Mouse (Mus musculus) hindbrain, embryonic 10.5 days (tissue): Measurements from ENCODE around the gene Bckdhb. TPM values are rescaled to one million over a fixed set of nuclear protein-coding genes. Genes with fewer than 3 reads are reported as not detected.

Experiments used
- DNase-seq: peaks from one replicate; pipeline ENCODE4 v3.0.0-alpha.2; 2017; ENCODE audit warnings: low spot score
- H3K27ac ChIP-seq: fragments of 300-500 bp; sonication (generic); 2 replicates; pipeline ENCODE4 v1.5.1; 2016; ENCODE audit warnings: mild to moderate bottlenecking, moderate library complexity
- H3K27me3 ChIP-seq: fragments of 300-500 bp; sonication (generic); 2 replicates; pipeline ENCODE4 v1.6.1; 2016; ENCODE audit warnings: mild to moderate bottlenecking; ENCODE audit not compliant: poor library complexity, insufficient read depth, severe bottlenecking
- H3K36me3 ChIP-seq: fragments of 300-500 bp; sonication (generic); 2 replicates; pipeline ENCODE4 v1.6.1; 2016; ENCODE audit warnings: mild to moderate bottlenecking, moderate library complexity
- H3K4me1 ChIP-seq: fragments of 300-500 bp; sonication (generic); replicated peaks from 2 replicates; pipeline ENCODE4 v1.6.1; 2016; ENCODE audit warnings: mild to moderate bottlenecking
- H3K4me3 ChIP-seq: fragments of 300-500 bp; sonication (generic); 2 replicates; pipeline ENCODE4 v1.5.1; 2016; ENCODE audit warnings: mild to moderate bottlenecking, moderate library complexity
- H3K9me3 ChIP-seq: fragments of 300-500 bp; sonication (generic); 2 replicates; pipeline ENCODE4 v1.6.1; 2016; ENCODE audit warnings: mild to moderate bottlenecking, moderate library complexity
- WGBS: fragments of 180-500 bp; shearing (Covaris S2); methylation state at CpG from one replicate; pipeline ENCODE4 v1.1.7; 2016; 5-methylcytosine and 5-hydroxymethylcytosine counted together
- polyA plus RNA-seq: library from polyadenylated mRNA; unstranded; fragments of >200 nt; fragmentation: Nextera tagmentation; extraction: Ambion mirVana; gene quantifications from 2 replicates; pipeline ENCODE4 v1.2.1, GENCODE M21; 2016

The Bckdhb gene
- polyA plus RNA-seq: 58.4 and 63.2 TPM in 2 replicates

DNA sequence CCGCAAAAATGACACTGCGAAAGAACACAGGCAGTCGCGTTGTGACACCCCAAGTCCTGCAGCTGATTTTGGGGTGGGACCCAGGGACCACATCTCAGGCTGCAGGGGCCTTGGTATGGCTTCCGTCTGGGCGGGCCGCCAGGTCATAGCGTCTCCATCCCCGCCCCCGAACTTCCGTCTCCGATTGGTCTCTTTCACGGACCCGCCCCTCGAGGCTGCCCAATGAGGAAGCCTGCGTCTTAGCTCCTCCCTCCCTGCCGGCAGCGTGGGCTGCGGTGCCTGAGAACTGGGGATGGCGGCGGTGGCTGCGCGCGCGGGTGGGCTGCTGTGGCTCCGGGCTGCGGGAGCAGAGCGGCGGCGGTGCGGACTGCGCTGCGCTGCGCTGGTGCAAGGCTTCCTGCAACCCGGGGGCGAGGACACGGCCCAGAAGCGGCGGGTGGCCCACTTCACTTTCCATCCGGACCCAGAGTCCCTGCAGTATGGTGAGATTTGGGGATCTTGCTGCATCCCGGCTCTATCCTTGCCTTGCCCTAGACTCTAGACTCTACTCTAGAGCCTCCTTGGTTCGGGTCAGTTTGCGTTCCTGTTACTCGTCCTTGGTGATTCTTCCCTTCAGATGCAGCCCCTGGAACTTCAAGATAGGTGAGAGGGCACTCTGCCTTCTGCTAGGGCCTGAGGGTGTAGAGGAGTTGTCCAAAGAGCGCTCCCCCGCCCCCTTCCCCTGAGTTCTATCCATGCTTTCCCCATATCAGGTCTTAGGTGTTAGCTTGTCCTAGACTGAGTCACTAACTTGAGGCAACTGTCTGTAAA lies at the start of gene Bckdhb:
Gene Bckdhb, plus strand, starts transcription at position 268 of the 810 bp plus-strand sequence.
- H3K4me3 ChIP-seq: peak within 1 kb of the TSS; percentile 78
- under 1% methylated on average over 46 of the region's 46 CpGs for WGBS
- H3K27me3 ChIP-seq: no peaks in the 10 kb centered on the region
- peaks cover 11% of the 10 kb centered on the region for H3K4me1 ChIP-seq
- H3K36me3 ChIP-seq: no peaks in the 10 kb centered on the region
- DNase-seq: peak; percentile 95
- peak within 1 kb of the TSS; percentile 84 for H3K27ac ChIP-seq
- H3K9me3 ChIP-seq: no peaks in the 10 kb centered on the region

DNA sequence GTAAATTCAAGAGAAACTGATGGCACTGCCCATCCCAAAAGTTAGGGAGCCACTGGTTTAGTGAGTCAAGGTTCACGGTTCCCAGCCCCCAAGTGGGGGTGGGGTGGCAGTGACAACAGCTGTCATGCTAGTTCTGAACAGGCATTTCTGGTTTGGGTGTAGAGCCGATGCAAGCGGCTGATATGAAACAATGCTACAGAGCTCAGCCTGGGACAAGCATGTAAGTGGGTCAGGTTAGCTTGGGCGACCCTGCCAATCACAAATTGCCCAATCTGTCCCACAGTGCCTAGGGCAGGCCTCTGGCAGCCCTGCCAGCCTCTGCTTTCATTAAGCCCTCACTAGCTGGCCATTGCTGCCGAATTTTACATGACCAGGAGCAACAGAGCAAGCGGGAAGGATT lies 42.8 kb upstream of the Bckdhb start:
- Histone ChIP-seq H3K27ac (no peak overlapping the region), H3K36me3 (peaks cover 10% of the 10 kb centered on the region), H3K9me3 (no peaks in the 10 kb centered on the region), H3K4me3 (no peak overlapping the region), H3K27me3 (no peaks in the 10 kb centered on the region), H3K4me1 (peaks cover 5% of the 10 kb centered on the region; the same call in 1 of the 2 replicates)
- 74% methylated on average over 6 of the region's 6 CpGs for WGBS
- DNase-seq: no peak

DNA sequence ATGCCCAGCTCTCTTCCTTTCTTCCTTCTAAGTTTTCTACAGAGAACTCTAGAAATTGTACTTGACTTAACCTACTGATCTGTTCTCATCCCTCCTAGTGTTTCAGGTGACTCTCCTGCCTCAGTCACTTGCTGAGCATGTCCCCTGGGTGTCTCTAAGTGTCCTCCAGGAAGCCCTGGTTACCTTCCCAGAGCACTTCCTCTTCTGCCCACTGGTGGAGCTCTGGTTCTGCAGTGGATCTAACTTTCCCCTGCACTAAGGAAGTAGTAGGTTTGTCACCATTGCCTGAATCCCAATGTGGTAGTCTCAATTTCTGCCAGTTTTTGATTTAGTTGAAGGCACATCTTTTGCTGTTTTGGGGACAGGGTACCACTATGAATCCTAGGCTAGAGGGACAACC lies 38.8 kb upstream of the Bckdhb start:
- no peak for DNase-seq
- Histone ChIP-seq H3K4me1 (peaks cover 5% of the 10 kb centered on the region; the same call in 1 of the 2 replicates), H3K9me3 (no peaks in the 10 kb centered on the region), H3K4me3 (no peak overlapping the region), H3K27me3 (no peaks in the 10 kb centered on the region), H3K36me3 (peaks cover 6% of the 10 kb centered on the region), H3K27ac (no peak overlapping the region)

DNA sequence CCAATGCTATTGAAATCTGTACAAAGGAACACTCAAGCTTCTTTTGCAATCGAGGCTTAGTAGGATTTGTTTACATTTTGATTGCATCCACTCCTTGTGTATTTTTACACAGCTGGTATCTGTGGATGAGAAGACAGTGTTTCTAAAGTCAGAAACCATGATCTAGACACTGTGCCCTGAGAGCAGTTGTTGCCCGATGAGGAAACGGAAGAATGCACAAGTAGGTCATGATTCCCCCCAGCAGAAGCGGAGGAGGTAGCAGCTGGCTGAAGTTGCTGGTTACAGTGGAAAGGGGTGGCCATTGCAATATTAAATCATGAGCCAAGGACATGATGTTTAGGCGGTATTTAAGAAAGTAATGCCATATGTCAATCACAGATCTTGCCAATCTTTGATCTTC lies 36.7 kb upstream of the Bckdhb start:
- Histone ChIP-seq H3K9me3 (no peaks in the 10 kb centered on the region), H3K36me3 (peaks cover 6% of the 10 kb centered on the region), H3K27me3 (no peaks in the 10 kb centered on the region), H3K4me1 (no peaks in the 10 kb centered on the region), H3K27ac (no peak overlapping the region), H3K4me3 (no peak overlapping the region)
- no peak for DNase-seq
- 88% methylated on average over 5 of the region's 5 CpGs for WGBS

DNA sequence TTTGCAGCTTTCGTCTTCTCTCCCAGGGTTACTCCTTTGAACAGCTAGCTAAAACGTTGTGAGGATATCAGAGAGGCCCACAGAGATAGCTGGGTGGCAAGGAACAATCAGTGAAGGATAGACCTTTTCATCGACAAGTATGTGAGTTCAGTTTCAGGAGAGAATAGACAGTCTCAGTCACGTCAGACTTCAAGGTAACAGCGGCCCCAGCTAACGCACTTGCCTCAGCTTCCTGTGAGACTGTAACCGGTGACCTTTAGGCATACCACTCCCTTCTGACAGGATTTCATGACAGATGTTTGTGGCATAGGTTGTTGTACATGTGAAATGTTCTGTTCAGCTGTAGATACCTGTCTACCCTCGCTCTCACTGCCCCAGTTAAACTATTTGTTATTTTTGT lies 31.9 kb upstream of the Bckdhb start:
- Histone ChIP-seq H3K36me3 (no peaks in the 10 kb centered on the region), H3K27me3 (no peaks in the 10 kb centered on the region), H3K27ac (no peak overlapping the region), H3K4me1 (peaks cover 6% of the 10 kb centered on the region; the same call in 1 of the 2 replicates), H3K9me3 (no peaks in the 10 kb centered on the region), H3K4me3 (no peak overlapping the region)
- no peak for DNase-seq
- 83% methylated on average over 8 of the region's 8 CpGs for WGBS

DNA sequence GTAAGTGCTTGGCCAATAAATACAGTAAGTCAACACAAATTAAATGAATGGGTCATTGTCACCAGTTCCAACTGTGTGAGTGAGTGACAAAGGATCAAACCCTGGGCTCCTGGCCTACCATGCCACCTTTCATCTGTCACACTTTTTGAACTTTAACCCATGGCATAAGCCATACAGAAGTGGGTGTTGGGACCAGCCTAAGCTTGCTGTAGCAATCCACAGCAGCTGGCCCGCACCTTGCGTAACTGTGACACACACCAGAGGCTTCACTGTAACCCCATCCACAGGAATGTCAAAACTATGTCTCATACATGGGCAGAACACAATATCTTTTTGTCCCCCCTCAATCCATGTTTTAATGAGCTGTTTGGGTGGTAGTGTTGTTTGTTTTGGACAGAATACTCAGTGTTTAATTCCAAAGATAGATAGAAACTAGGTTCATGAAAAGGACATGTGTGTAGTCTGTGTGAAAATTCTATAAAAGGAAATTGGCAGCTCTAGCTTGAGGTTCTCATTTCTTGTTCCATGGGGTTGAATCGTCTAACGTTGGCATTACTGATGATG lies 31.1 kb upstream of the Bckdhb start:
- H3K9me3 ChIP-seq: no peaks in the 10 kb centered on the region
- 90% methylated on average over 4 of the region's 4 CpGs for WGBS
- H3K36me3 ChIP-seq: no peaks in the 10 kb centered on the region
- no peak overlapping the region for H3K27ac ChIP-seq
- no peak for DNase-seq
- no peak overlapping the region for H3K4me3 ChIP-seq
- peaks cover 6% of the 10 kb centered on the region; the same call in 1 of the 2 replicates for H3K4me1 ChIP-seq
- H3K27me3 ChIP-seq: no peaks in the 10 kb centered on the region

DNA sequence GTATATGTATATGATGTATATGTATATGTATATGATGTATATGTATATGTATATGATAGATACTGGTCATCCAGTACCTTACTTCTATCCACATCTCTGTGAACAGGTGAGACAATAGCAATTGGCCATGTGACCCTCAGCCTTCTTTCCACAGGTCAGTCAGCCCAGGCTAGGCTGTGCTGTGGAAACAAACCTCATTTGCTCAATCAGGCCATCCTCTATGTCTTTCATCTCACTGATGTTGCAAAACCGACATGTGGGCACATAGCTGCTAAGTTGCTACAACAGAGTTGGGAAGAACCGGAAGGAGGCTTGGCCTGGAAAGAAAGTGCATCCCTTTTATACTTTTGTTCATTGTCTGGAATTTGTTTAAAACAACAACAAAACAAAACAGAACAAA lies 22.9 kb upstream of the Bckdhb start:
- WGBS: 89% methylated on average over 2 of the region's 2 CpGs
- Histone ChIP-seq H3K4me1 (no peaks in the 10 kb centered on the region), H3K9me3 (no peaks in the 10 kb centered on the region), H3K36me3 (no peaks in the 10 kb centered on the region), H3K4me3 (no peak overlapping the region), H3K27ac (no peak overlapping the region), H3K27me3 (no peaks in the 10 kb centered on the region)
- no peak for DNase-seq

DNA sequence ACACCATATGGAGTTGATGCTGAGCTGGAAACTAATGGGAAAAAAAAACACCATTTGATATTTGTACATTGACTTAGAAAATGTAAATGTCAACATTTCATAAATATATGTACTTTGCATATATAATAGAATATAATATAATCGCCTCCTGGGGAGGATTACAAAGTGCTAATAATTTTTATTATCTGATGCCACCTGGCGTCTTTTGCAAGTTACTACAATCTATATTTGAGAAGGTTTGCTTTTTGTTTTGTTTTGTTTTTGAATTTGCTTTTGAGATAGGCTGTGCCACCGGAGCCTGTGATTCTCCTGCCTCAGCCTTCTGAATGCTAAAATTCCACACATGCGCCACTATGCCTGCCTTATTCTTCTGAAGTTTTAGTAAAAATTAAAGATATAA lies 19.1 kb upstream of the Bckdhb start:
- H3K27me3 ChIP-seq: no peaks in the 10 kb centered on the region
- no peaks in the 10 kb centered on the region for H3K36me3 ChIP-seq
- H3K4me1 ChIP-seq: no peaks in the 10 kb centered on the region
- H3K4me3 ChIP-seq: no peak overlapping the region
- H3K27ac ChIP-seq: no peak overlapping the region
- no peak for DNase-seq
- WGBS: 77% methylated on average over 4 of the region's 4 CpGs
- no peaks in the 10 kb centered on the region for H3K9me3 ChIP-seq

DNA sequence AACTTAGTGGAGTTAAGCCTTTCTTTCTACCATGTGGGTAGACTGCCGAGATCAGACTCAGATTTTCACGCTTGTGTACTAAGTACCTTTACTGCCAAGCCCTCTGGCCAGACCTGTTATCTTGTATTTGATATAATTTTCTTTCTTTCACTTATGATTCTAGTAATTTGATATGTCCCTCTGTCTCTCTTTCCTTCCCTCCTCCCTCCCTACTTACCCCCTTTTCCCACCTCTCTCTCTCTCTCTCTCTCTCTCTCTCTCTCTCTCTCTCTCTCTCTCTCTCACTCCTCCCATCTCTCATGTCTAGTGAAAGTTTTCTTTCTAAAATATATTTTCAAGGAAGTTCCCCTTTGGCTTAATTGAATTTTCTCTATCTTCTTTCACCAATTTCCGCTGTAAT lies 17.9 kb upstream of the Bckdhb start:
- Histone ChIP-seq H3K4me1 (no peaks in the 10 kb centered on the region), H3K4me3 (no peak overlapping the region), H3K9me3 (no peaks in the 10 kb centered on the region), H3K27me3 (no peaks in the 10 kb centered on the region), H3K36me3 (no peaks in the 10 kb centered on the region), H3K27ac (no peak overlapping the region)
- 88% methylated on average over 3 of the region's 3 CpGs for WGBS
- no peak for DNase-seq

DNA sequence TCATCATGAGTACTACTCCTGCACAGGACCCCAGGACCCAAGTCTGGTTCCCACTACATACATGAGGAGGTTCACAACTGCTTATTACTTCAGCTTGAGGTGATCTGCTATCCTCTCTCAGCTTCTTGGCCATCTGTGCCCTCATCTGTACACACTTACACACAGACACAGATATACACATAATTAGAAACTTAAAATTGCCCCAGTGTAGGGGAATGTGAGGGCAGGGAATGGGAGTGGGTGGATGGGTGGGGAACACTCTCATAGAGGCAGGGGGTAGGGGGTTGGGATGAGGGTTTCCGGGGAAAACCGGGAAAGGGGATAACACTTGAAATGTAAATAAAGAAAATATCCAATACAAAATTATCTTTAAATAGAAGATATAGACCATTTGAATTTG lies 15.1 kb upstream of the Bckdhb start:
- WGBS: 93% methylated on average over 2 of the region's 2 CpGs
- Histone ChIP-seq H3K9me3 (no peaks in the 10 kb centered on the region), H3K4me3 (no peak overlapping the region), H3K4me1 (no peaks in the 10 kb centered on the region), H3K27ac (no peak overlapping the region), H3K36me3 (no peaks in the 10 kb centered on the region), H3K27me3 (no peaks in the 10 kb centered on the region)
- no peak for DNase-seq

DNA sequence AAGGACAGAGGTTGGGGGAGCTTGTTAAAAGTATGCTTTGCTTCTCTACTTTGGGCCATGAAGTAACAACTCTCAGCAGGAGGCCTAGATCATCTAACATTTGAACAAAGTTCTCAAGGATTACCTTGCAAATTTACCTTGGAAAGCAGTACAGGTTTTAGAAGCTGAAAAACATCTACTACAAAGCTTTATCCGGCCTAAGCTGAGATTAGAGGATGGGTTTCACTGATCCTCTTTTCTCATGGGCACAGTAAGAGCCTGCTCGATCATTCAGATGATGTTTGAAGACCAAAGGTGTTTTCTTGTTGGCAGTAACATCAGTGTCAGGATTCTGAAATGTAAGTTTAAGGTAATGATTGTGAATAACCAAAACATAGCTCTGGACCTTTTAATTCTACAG lies 14.0 kb upstream of the Bckdhb start:
- H3K9me3 ChIP-seq: no peaks in the 10 kb centered on the region
- no peaks in the 10 kb centered on the region for H3K36me3 ChIP-seq
- no peaks in the 10 kb centered on the region for H3K27me3 ChIP-seq
- WGBS: 83% methylated on average over 2 of the region's 2 CpGs
- no peak for DNase-seq
- H3K4me3 ChIP-seq: no peak overlapping the region
- no peaks in the 10 kb centered on the region for H3K4me1 ChIP-seq
- H3K27ac ChIP-seq: no peak overlapping the region

DNA sequence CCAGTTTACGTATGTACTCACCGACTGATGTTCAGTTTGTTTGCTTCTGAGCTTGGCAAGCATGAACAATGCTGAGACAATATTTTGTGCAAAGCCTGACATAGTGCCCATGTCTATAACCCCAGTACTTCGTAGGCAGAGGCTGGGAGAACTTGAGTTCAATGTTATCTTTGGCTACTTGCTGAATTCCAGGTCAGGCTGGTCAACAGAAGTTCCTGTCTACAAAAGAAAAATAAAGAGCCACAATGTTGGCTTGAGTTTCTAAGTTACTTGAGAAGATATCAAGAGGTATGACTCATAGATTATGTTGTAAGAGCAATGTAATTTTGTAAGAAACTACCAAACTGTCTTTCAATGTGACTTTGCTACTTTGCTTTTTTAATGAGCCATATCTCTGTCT lies 2.9 kb upstream of the Bckdhb start:
- Histone ChIP-seq H3K27ac (no peak overlapping the region), H3K36me3 (no peaks in the 10 kb centered on the region), H3K4me1 (peaks cover 11% of the 10 kb centered on the region), H3K4me3 (no peak overlapping the region), H3K9me3 (no peaks in the 10 kb centered on the region), H3K27me3 (no peaks in the 10 kb centered on the region)
- DNase-seq: no peak
- WGBS: 81% methylated on average over 3 of the region's 3 CpGs

DNA sequence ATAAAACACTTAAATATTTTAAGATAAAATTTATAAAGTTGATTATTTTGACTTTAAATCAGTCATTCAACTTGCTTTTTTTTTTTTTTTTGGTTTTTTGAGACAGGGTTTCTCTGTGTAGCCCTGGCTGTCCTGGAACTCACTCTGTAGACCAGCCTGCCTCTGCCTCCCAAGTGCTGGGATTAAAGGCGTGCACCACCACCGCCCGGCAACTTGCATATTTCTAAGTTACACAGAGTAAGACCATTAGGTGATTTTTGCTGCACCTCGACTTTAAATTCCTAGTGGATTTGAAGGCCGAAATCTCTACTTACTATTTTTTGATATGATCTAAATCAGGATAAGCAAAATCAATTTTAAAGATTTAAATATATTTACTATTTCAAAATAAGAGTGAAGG lies 589 bp upstream of the Bckdhb start:
- no peaks in the 10 kb centered on the region for H3K27me3 ChIP-seq
- H3K4me3 ChIP-seq: peak overlapping the region; percentile 78
- H3K4me1 ChIP-seq: peaks cover 11% of the 10 kb centered on the region
- WGBS: 91% methylated on average over 5 of the region's 5 CpGs
- H3K36me3 ChIP-seq: no peaks in the 10 kb centered on the region
- no peak for DNase-seq
- H3K9me3 ChIP-seq: no peaks in the 10 kb centered on the region
- no peak overlapping the region for H3K27ac ChIP-seq
